ENCODE assay signal across 7 mouse cellular contexts in genomic region chr8:70353194-70353817, GRCm38 (mm10). TPM values are rescaled to one million over a fixed set of nuclear protein-coding genes. Genes with fewer than 3 reads are reported as not detected.
A peak's percentile ranks its signal among the peaks of the same experiment; 100 is the strongest.
DNase-seq lines count a peak whose midpoint lies in the region; ATAC-seq lines count a peak whose summit lies in the region.

Upf1 (minus strand) TSS chr8:70353278.

- peak; percentile 73 for ATAC-seq in embryonic facial prominence, embryonic 12.5 days (ENCODE audit: insufficient number of reproducible peaks, insufficient read depth, low FRiP score, low TSS enrichment)
- peak; percentile 89 for ATAC-seq in limb, embryonic 11.5 days (ENCODE audit: insufficient number of reproducible peaks, low FRiP score, low TSS enrichment, low read depth)
- ATAC-seq in midbrain, embryonic 14.5 days (ENCODE audit: low FRiP score, low TSS enrichment), result peak; percentile 92

- under 1% methylated on average over 64 of the region's 69 CpGs for WGBS in embryonic facial prominence, embryonic 12.5 days
- under 1% methylated on average over 66 of the region's 69 CpGs for WGBS in limb, embryonic 11.5 days
- under 1% methylated on average over 69 of the region's 69 CpGs for WGBS in midbrain, embryonic 14.5 days

- peak; percentile 100 for DNase-seq in adrenal gland, postnatal 25 days
- DNase-seq in heart, adult 11 months, result peak; percentile 100
- DNase-seq in kidney, adult 18-20 months, result peak; percentile 99
- DNase-seq in limb, embryonic 11.5 days (ENCODE audit: low spot score), result peak; percentile 99
- DNase-seq in midbrain, embryonic 14.5 days, result peak; percentile 100
- peak; percentile 99 for DNase-seq in spleen, adult 18-20 months

- peak within 1 kb of the TSS; percentile 93 for H3K4me2 ChIP-seq in embryonic facial prominence, embryonic 12.5 days (replicated peaks)
- H3K4me2 ChIP-seq in limb, embryonic 11.5 days (ENCODE audit: low read depth, severe bottlenecking), result peak within 1 kb of the TSS; percentile 100
- H3K4me2 ChIP-seq in midbrain, embryonic 14.5 days (ENCODE audit: low read length), result peak within 1 kb of the TSS; percentile 99

- H3K9ac ChIP-seq in embryonic facial prominence, embryonic 12.5 days, result peak within 1 kb of the TSS; percentile 99
- peak within 1 kb of the TSS; percentile 98 for H3K9ac ChIP-seq in limb, embryonic 11.5 days (ENCODE audit: low read length)
- H3K9ac ChIP-seq in midbrain, embryonic 14.5 days (replicated peaks; ENCODE audit: low read length), result peak within 1 kb of the TSS; percentile 97

- H3K4me1 ChIP-seq in embryonic facial prominence, embryonic 12.5 days, result peaks cover 34% of the 10 kb centered on the region
- H3K4me1 ChIP-seq in limb, embryonic 11.5 days (ENCODE audit: control insufficient read depth, insufficient read depth, low read length), result peaks cover 23% of the 10 kb centered on the region
- H3K4me1 ChIP-seq in midbrain, embryonic 14.5 days (ENCODE audit: control insufficient read depth, insufficient read depth, low read length), result peaks cover 30% of the 10 kb centered on the region

- peak within 1 kb of the TSS; percentile 88 for H3K27ac ChIP-seq in embryonic facial prominence, embryonic 12.5 days
- H3K27ac ChIP-seq in limb, embryonic 11.5 days (replicated peaks; ENCODE audit: low read depth, low read length), result peak within 1 kb of the TSS; percentile 79
- peak within 1 kb of the TSS; percentile 81 for H3K27ac ChIP-seq in midbrain, embryonic 14.5 days (replicated peaks; ENCODE audit: low read depth, low read length)

- H3K4me3 ChIP-seq in embryonic facial prominence, embryonic 12.5 days, result peak within 1 kb of the TSS; percentile 100
- peak within 1 kb of the TSS; percentile 95 for H3K4me3 ChIP-seq in limb, embryonic 11.5 days (ENCODE audit: low read depth, low read length)
- peak within 1 kb of the TSS; percentile 94 for H3K4me3 ChIP-seq in midbrain, embryonic 14.5 days (replicated peaks; ENCODE audit: low read depth, low read length)

- no peaks in the 10 kb centered on the region for H3K27me3 ChIP-seq in embryonic facial prominence, embryonic 12.5 days
- H3K27me3 ChIP-seq in limb, embryonic 11.5 days (ENCODE audit: control insufficient read depth, insufficient read depth, low read length), result no peaks in the 10 kb centered on the region
- H3K27me3 ChIP-seq in midbrain, embryonic 14.5 days (ENCODE audit: control insufficient read depth, insufficient read depth, low read length), result no peaks in the 10 kb centered on the region

- H3K9me3 ChIP-seq in embryonic facial prominence, embryonic 12.5 days, result no peaks in the 10 kb centered on the region
- no peaks in the 10 kb centered on the region for H3K9me3 ChIP-seq in limb, embryonic 11.5 days (ENCODE audit: control insufficient read depth, low read length)
- H3K9me3 ChIP-seq in midbrain, embryonic 14.5 days (ENCODE audit: control insufficient read depth, low read length), result no peaks in the 10 kb centered on the region

- H3K36me3 ChIP-seq in embryonic facial prominence, embryonic 12.5 days, result peaks cover 22% of the 10 kb centered on the region
- H3K36me3 ChIP-seq in limb, embryonic 11.5 days (ENCODE audit: control insufficient read depth, insufficient read depth, low read length), result peaks cover 6% of the 10 kb centered on the region; the same call in 1 of the 2 replicates
- peaks cover 7% of the 10 kb centered on the region; the same call in 1 of the 2 replicates for H3K36me3 ChIP-seq in midbrain, embryonic 14.5 days (ENCODE audit: control insufficient read depth, insufficient read depth, low read length)

RNA-seq across cellular contexts. Expression of gene Upf1, which starts in this region (rescaled TPM):
- total RNA-seq in adrenal gland, postnatal 25 days (2021), result 71.3 and 76.9 TPM in 2 replicates
- 33.7 and 36.0 TPM in 2 replicates for polyA plus RNA-seq in embryonic facial prominence, embryonic 12.5 days (2016; fragmentation: Nextera tagmentation; extraction: Ambion mirVana)
- 23.2 and 25.1 TPM in 2 replicates for polyA plus RNA-seq in limb, embryonic 11.5 days (2014; fragmentation: Nextera tagmentation; extraction: Ambion mirVana)
- 16.9 and 18.4 TPM in 2 replicates for polyA plus RNA-seq in midbrain, embryonic 14.5 days (2014; fragmentation: Nextera tagmentation; extraction: Ambion mirVana)

Comparison
In these comparisons a context has a peak if more than half of its experiments do, and no peak if none do; other contexts are left out.
1. Peak in every context shown above with its lines: DNase-seq, ATAC-seq, H3K4me3 ChIP-seq and H3K27ac ChIP-seq.